Mouse (Mus musculus) heart, adult 2 months (tissue): Measurements from ENCODE around the gene Shtn1. TPM values are rescaled to one million over a fixed set of nuclear protein-coding genes. Genes with fewer than 3 reads are reported as not detected.

Experiments used
- DNase-seq, 2 experiments: peaks; one replicate each; pipeline ENCODE4 v3.0.0; 2021
- H3K27ac ChIP-seq: fragments of 200-600 bp; 2 replicates; pipeline ENCODE4 v1.8.1; 2022
- H3K27me3 ChIP-seq: fragments of 200-500 bp; 2 replicates; pipeline ENCODE4 v1.6.1; 2012; ENCODE audit warnings: mild to moderate bottlenecking, low read length, inconsistent platforms, mixed read lengths; ENCODE audit not compliant: control insufficient read depth, insufficient read depth
- H3K36me3 ChIP-seq: fragments of 200-500 bp; 2 replicates; pipeline ENCODE4 v1.6.1; 2012; ENCODE audit warnings: low read length, inconsistent platforms; ENCODE audit not compliant: control insufficient read depth, insufficient read depth
- H3K4me1 ChIP-seq: fragments of 200-500 bp; 2 replicates; pipeline ENCODE4 v1.6.1; 2011; ENCODE audit warnings: low read length; ENCODE audit not compliant: control insufficient read depth, insufficient read depth
- H3K4me3 ChIP-seq: fragments of 200-600 bp; 2 replicates; pipeline ENCODE4 v1.8.1; 2022
- H3K79me2 ChIP-seq: fragments of 200-500 bp; replicated peaks from 2 replicates; pipeline ENCODE4 v1.6.1; 2012; ENCODE audit warnings: mild to moderate bottlenecking, inconsistent platforms, low read length, moderate library complexity, mixed read lengths; ENCODE audit not compliant: control insufficient read depth, insufficient read depth
- H3K9ac ChIP-seq: fragments of 200-500 bp; 2 replicates; pipeline ENCODE4 v1.6.1; 2012; ENCODE audit warnings: low read depth, mild to moderate bottlenecking, control low read depth, inconsistent platforms, low read length, mixed read lengths
- CTCF ChIP-seq: fragments of 200-600 bp; IDR thresholded peaks from 2 replicates; pipeline ENCODE4 v1.8.1; 2022; ENCODE audit warnings: antibody characterized with exemption, mild to moderate bottlenecking, moderate library complexity
- EP300 ChIP-seq: fragments of 200-500 bp; IDR thresholded peaks from 2 replicates; pipeline ENCODE4 v1.6.1; 2011; ENCODE audit warnings: low read depth, low read length, control low read depth; ENCODE audit not compliant: insufficient read depth
- POLR2A ChIP-seq: fragments of 200-500 bp; IDR thresholded peaks from 2 replicates; pipeline ENCODE4 v1.6.1; 2011; ENCODE audit warnings: mild to moderate bottlenecking, low read depth, low read length, control low read depth; ENCODE audit not compliant: insufficient read depth
- WGBS: fragments of 180-500 bp; shearing (Covaris S2); methylation state at CpG from one replicate; pipeline ENCODE4 v1.1.7; 2018; 5-methylcytosine and 5-hydroxymethylcytosine counted together
- intact Hi-C: fragments of 180-260 bp; cut with DNase I; formaldehyde crosslinking; loops from one replicate; pipeline ENCODE4 v1.15.1; 2025
- polyA plus RNA-seq: library from polyadenylated mRNA; depleted of rRNA; stranded (reverse); fragments of >200 nt; gene quantifications from 2 replicates; pipeline ENCODE4 v1.2.3, GENCODE M21; 2012
- total RNA-seq, 2 experiments: library from RNA; stranded (reverse); gene quantifications; 2 replicates each; pipeline ENCODE4 v1.2.3; 2021

The Shtn1 gene
- total and polyA plus RNA-seq, 3 experiments = 0.90 to 2.4 (median 2.3) TPM

DNA sequence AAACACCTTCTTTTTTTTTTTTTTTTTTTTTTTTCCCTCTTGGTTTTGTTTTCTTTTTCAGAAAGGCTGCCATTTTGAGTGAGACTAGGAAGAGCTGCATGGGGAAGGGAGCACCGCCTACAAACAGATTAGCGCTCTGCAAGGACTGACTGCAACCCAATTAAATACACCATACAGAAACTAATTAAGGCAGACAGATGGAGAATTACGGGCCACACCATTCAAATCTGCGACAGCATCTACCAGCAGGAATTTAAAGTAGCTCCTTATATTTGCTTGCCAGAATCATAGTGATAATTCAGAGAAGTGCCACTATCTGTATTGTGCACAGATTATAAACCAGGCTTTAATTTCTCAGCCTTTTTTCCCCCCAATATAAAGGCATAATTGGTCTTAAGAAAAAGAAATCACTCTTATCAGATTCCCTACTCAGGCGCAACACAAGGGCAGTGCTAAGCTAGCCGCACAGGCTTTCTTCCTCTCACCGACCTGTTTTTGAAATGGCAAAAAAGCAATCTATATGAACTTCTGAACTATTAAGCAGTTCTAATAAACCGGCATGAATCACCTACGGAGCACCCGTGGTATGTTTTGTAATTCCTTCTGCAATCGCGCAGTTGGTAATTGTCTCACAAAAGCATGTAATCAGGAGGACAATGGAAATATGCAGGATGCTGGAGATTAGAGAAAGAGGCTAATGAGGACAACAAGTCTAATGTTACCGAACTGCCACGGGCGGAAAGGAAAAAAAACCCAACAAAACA is 69.1 kb downstream of the Shtn1 start:
- TF ChIP-seq POLR2A = no peak
- no peak for TF ChIP-seq EP300
- TF ChIP-seq CTCF = no peak
- Histone ChIP-seq H3K79me2 (no peaks in the 10 kb centered on the region), H3K27ac (no peak overlapping the region), H3K9ac (no peak overlapping the region), H3K4me1 (no peaks in the 10 kb centered on the region), H3K4me3 (no peak overlapping the region), H3K36me3 (no peaks in the 10 kb centered on the region), H3K27me3 (no peaks in the 10 kb centered on the region; the same call in 1 of the 2 replicates)
- 77% methylated on average over 15 of the region's 15 CpGs for WGBS
- DNase-seq = no peak
- intact Hi-C loops = no loop called here

DNA sequence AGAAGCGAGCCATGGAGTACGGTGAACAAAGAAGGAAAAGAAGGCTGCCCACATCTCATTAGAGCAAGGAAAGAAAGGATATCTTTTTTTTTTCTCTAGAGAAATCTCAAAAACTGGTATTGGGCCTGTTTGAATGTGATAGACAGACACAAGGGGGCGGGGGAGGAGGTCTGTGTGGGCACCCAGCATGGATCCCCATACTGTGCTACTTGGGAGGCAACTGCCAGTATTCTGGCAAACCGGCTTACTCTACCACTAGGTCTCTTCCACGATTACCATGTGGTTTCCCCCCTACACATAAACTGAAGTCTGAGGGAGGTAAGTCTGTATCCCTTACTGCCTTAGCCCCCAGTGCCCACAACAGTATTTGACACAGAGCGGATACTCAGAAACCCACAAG is 73.1 kb downstream of the Shtn1 start:
- Histone ChIP-seq H3K79me2 (no peaks in the 10 kb centered on the region), H3K4me3 (no peak overlapping the region), H3K4me1 (no peaks in the 10 kb centered on the region), H3K27ac (no peak overlapping the region), H3K9ac (no peak overlapping the region), H3K27me3 (no peaks in the 10 kb centered on the region; the same call in 1 of the 2 replicates), H3K36me3 (no peaks in the 10 kb centered on the region)
- intact Hi-C loops = no loop called here
- 83% methylated on average over 6 of the region's 6 CpGs for WGBS
- TF ChIP-seq POLR2A = no peak
- TF ChIP-seq CTCF = no peak
- TF ChIP-seq EP300 = no peak
- no peak for DNase-seq

DNA sequence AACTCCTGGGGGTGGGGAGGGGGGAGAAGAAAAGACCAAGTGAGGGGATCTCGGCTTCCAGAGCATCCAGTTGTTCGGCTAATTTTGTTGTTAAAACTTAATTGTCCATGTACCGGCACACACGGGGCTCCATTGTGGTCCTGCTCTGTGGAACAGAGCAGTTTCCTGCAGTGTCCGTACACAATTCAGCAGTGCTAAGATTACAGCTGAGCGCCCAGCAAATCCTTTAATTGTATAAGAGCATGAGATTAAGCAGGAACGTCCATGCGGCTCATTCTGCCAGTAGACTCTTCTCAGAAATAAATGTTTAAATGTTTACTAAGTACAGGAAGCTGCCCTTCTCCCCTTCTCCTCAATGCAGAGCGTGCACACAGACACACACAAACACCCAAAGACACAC is 94.3 kb downstream of the Shtn1 start:
- DNase-seq = no peak
- Histone ChIP-seq H3K27me3 (no peaks in the 10 kb centered on the region), H3K4me1 (no peaks in the 10 kb centered on the region; the same call in 1 of the 2 replicates), H3K27ac (no peak overlapping the region), H3K9ac (no peak overlapping the region), H3K36me3 (no peaks in the 10 kb centered on the region), H3K4me3 (no peak overlapping the region), H3K79me2 (no peaks in the 10 kb centered on the region)
- 44% methylated on average over 9 of the region's 9 CpGs for WGBS
- intact Hi-C loops = no loop called here
- no peak for TF ChIP-seq POLR2A
- no peak for TF ChIP-seq CTCF
- TF ChIP-seq EP300 = no peak

DNA sequence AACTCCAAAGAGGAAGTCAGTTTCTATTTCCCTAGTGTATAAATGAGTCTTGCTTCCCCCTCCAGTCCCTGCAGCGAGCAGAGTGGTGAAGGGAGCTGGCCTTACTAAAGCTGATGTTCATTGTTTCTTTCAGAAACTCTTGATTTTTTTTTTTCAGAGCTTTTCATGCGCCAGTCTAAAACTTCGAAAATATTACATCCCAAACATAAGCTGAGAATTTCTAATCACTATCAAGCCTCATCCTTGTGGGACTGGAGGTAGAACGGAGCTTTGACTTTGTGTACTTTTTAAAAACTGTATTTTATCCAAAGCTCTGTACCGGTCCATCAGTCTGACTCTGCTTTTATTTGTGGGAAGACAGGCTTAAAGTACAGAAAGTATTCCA is 95.9 kb downstream of the Shtn1 start:
- no peaks in the 10 kb centered on the region for H3K36me3 ChIP-seq
- no peaks in the 10 kb centered on the region; the same call in 1 of the 2 replicates for H3K27me3 ChIP-seq
- WGBS = 44% methylated on average over 5 of the region's 5 CpGs
- H3K4me3 ChIP-seq = peak overlapping the region; percentile 23
- H3K4me1 ChIP-seq = no peaks in the 10 kb centered on the region; the same call in 1 of the 2 replicates
- intact Hi-C loops = no loop called here
- no peak overlapping the region for H3K9ac ChIP-seq
- H3K79me2 ChIP-seq = no peaks in the 10 kb centered on the region
- DNase-seq = no peak
- H3K27ac ChIP-seq = no peak overlapping the region
- TF ChIP-seq CTCF = no peak
- no peak for TF ChIP-seq EP300

DNA sequence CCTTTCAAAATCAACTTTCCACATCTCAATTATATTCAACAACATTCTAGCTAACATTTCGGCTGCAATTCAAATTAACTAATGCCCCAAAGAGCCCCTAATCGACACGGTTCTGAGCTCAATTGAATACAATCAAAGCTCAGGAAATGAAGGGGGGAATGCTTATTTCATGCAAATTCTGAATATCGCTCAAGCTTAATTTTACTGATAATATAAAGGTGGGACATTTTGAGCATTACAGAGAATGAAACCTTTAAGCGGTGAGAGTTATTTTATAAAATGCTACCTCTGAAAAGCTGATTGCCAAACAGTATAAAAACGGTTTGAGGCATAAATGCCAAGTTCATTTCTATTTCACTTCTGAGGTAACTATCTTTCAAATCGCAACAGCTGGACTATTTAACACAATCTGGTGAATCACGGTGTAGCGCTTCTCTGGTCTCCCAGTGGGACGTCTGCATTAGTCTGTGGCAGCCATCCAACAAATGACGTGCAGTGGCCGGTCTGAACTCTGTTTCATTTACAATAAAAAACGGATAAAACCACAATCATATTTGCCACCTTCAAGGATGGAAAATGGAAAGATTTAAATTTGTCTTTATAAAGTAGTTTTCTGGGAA is 96.4 kb downstream of the Shtn1 start:
- 28% methylated on average over 13 of the region's 13 CpGs for WGBS
- no peaks in the 10 kb centered on the region for H3K79me2 ChIP-seq
- DNase-seq = peak; percentile 33 to 47
- intact Hi-C loops = no loop called here
- no peak overlapping the region for H3K27ac ChIP-seq
- TF ChIP-seq POLR2A (no peak), EP300 (no peak), CTCF (no peak)
- no peak overlapping the region for H3K9ac ChIP-seq
- H3K27me3 ChIP-seq = no peaks in the 10 kb centered on the region; the same call in 1 of the 2 replicates
- H3K4me1 ChIP-seq = no peaks in the 10 kb centered on the region; the same call in 1 of the 2 replicates
- no peaks in the 10 kb centered on the region for H3K36me3 ChIP-seq
- peak overlapping the region; percentile 23 for H3K4me3 ChIP-seq
